Comparison of ENCODE assay signal across 16 mouse cellular contexts in genomic region chr13:46041475-46041874, GRCm38 (mm10).
"Had no signal": no experiment of that assay in that cellular context is flagged by ENCODE, and none has a peak within 500 bp of the region (broad histone marks: within the 10 kb centered on the region; RNA-seq: fewer than 3 reads in every experiment).

No protein-coding gene starts in this region.

- ATAC-seq: liver, postnatal 0 days had no signal

- H3K4me1 ChIP-seq: liver, embryonic 13.5 days; lung, embryonic 15.5 days had no signal

- H3K9me3 ChIP-seq: kidney, embryonic 15.5 days; limb, embryonic 12.5 days; lung, embryonic 15.5 days had no signal

- H3K27ac ChIP-seq: kidney, embryonic 15.5 days; limb, embryonic 12.5 days; liver, embryonic 13.5 days; lung, embryonic 15.5 days had no signal

- H3K27me3 ChIP-seq: kidney, embryonic 15.5 days; limb, embryonic 12.5 days; liver, embryonic 13.5 days; lung, embryonic 15.5 days had no signal

- H3K4me3 ChIP-seq: kidney, embryonic 15.5 days; limb, embryonic 12.5 days; liver, embryonic 13.5 days; lung, embryonic 15.5 days had no signal

- DNase-seq: kidney, adult 2 months; kidney, postnatal 14 days; layer of hippocampus, adult 9-11 months; layer of hippocampus, postnatal 36 days; liver; liver, embryonic 13.5 days; liver, postnatal 0 days; lung, postnatal 14 days; midbrain, embryonic 14.5 days; right cerebral cortex, postnatal 4 days; spleen, adult 18-20 months; thymus, adult 18-20 months; thymus, postnatal 14 days had no signal

- H3K4me2 ChIP-seq: kidney, embryonic 15.5 days; limb, embryonic 12.5 days; liver, embryonic 13.5 days; lung, embryonic 15.5 days had no signal

- H3K9ac ChIP-seq: kidney, embryonic 15.5 days; limb, embryonic 12.5 days; liver, embryonic 13.5 days; liver, postnatal 0 days; lung, embryonic 15.5 days had no signal

- H3K36me3 ChIP-seq: kidney, embryonic 15.5 days; limb, embryonic 12.5 days; liver, embryonic 13.5 days; lung, embryonic 15.5 days had no signal
